Comparison of ENCODE assay signal across 8 mouse cellular contexts in the genomic region with DNA sequence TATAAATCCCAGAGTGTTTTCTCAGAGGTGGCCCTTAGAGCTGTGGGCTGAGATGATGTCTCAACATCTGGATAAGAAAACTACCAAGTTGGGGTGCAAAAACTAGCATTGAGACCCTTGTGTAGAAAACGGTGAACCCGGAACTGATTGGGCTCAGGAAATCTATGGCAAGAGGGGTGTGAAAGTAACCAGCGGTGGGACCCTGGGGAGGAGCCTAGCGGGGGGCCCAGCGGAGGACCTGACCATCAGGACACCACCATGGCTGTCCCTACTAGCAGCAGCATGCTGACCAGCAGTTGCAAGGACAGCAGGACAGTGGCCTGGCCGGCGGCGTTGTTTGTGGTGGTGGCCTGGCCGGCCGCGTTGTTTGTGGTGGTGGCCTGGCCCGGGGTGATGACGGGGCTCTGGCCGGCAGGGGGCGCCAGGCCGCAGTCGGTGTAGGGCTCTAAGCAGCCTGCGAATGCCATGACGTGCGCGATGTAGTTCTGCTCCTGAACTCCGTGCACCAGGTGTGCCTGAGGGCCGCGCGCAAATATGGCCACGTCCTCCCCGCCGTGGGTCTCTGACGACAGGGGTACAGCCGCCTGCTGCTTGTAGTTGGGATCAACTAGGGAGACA. TPM values are rescaled to one million over a fixed set of nuclear protein-coding genes. Genes with fewer than 3 reads are reported as not detected.
DNase-seq lines count a peak whose midpoint lies in the region; ATAC-seq lines count a peak whose summit lies in the region.

No protein-coding gene starts in this region.

- H3K4me1 ChIP-seq in hindbrain, embryonic 14.5 days (replicated peaks; ENCODE audit: control insufficient read depth, insufficient read depth, low read length) = no peaks in the 10 kb centered on the region

- H3K9me3 ChIP-seq in hindbrain, embryonic 14.5 days (ENCODE audit: control insufficient read depth, low read length) = no peaks in the 10 kb centered on the region

- no peak overlapping the region for H3K4me3 ChIP-seq in hindbrain, embryonic 14.5 days (replicated peaks; ENCODE audit: low read length)

- no peak overlapping the region for H3K27ac ChIP-seq in hindbrain, embryonic 14.5 days

- H3K4me2 ChIP-seq in hindbrain, embryonic 14.5 days (replicated peaks) = 0 out of 2 replicates have a peak overlapping the region, but pooled peaks have one; percentile 19

- H3K9ac ChIP-seq in hindbrain, embryonic 14.5 days = no peak overlapping the region

- peak; percentile 57; the same call in 1 of the 2 replicates for ATAC-seq in hindbrain, embryonic 14.5 days (ENCODE audit: low FRiP score)
- ATAC-seq in activated CD4-positive, CD25-positive, alpha-beta regulatory T cell, adult 4 months = no peak

- 0 out of 2 replicates have a peak, but pooled peaks cover 4% of the 10 kb centered on the region for H3K27me3 ChIP-seq in hindbrain, embryonic 14.5 days (ENCODE audit: control insufficient read depth, insufficient read depth, low read length)

- H3K36me3 ChIP-seq in hindbrain, embryonic 14.5 days (replicated peaks; ENCODE audit: control insufficient read depth, insufficient read depth) = no peaks in the 10 kb centered on the region

- peak; percentile 49 for DNase-seq in WW6 (ENCODE audit: low read depth, low spot score)
- DNase-seq in cerebellum, postnatal 14 days = peak; percentile 67 to 74
- peak; percentile 37 for DNase-seq in gastrocnemius, adult 18-20 months (ENCODE audit: low spot score)
- peak; percentile 45 for DNase-seq in hindbrain, embryonic 14.5 days (ENCODE audit: low spot score)
- DNase-seq in left cerebral cortex, adult 11 months (ENCODE audit: low spot score) = peak; percentile 12
- peak; percentile 67 to 71 for DNase-seq in lung, postnatal 4 days
- DNase-seq in right cerebral cortex, postnatal 25 days = peak; percentile 28

- WGBS in hindbrain, embryonic 14.5 days = 11% methylated on average over 29 of the region's 30 CpGs

RNA-seq across cellular contexts. Expression of a gene that starts 2.9 kb away (rescaled TPM):
- not detected for total RNA-seq in gastrocnemius, adult 18-20 months (2021)
- not detected in 2 replicates for polyA plus RNA-seq in hindbrain, embryonic 14.5 days (2014; fragmentation: Nextera tagmentation; extraction: Ambion mirVana)
- not detected for polyA plus RNA-seq in activated CD4-positive, CD25-positive, alpha-beta regulatory T cell, adult 4 months (2017; shearing (Covaris generic))

RNA-seq across cellular contexts. Expression of a gene that starts 8.7 kb away (rescaled TPM):
- total RNA-seq in gastrocnemius, adult 18-20 months (2021) = not detected
- not detected in 2 replicates for polyA plus RNA-seq in hindbrain, embryonic 14.5 days (2014; fragmentation: Nextera tagmentation; extraction: Ambion mirVana)
- polyA plus RNA-seq in activated CD4-positive, CD25-positive, alpha-beta regulatory T cell, adult 4 months (2017; shearing (Covaris generic)) = not detected

RNA-seq across cellular contexts. Expression of a gene that starts 26.3 kb away (rescaled TPM):
- total RNA-seq in gastrocnemius, adult 18-20 months (2021) = not detected
- polyA plus RNA-seq in hindbrain, embryonic 14.5 days (2014; fragmentation: Nextera tagmentation; extraction: Ambion mirVana) = not detected in 2 replicates
- polyA plus RNA-seq in activated CD4-positive, CD25-positive, alpha-beta regulatory T cell, adult 4 months (2017; shearing (Covaris generic)) = not detected

RNA-seq across cellular contexts. Expression of a gene that starts 57.9 kb away (rescaled TPM):
- not detected for total RNA-seq in gastrocnemius, adult 18-20 months (2021)
- polyA plus RNA-seq in hindbrain, embryonic 14.5 days (2014; fragmentation: Nextera tagmentation; extraction: Ambion mirVana) = 41.7 and 44.0 TPM in 2 replicates
- under 1 TPM in 1 of 2 experiments, not detected in 1; 0.36 TPM for polyA plus RNA-seq in activated CD4-positive, CD25-positive, alpha-beta regulatory T cell, adult 4 months (2017; shearing (Covaris generic))

Comparison
In these comparisons a context has a peak if more than half of its experiments do, and no peak if none do; other contexts are left out.
1. DNase-seq: peak in every context shown above with its lines; median percentile 70 in cerebellum, postnatal 14 days; 69 in lung, postnatal 4 days; 49 in WW6; 45 in hindbrain, embryonic 14.5 days; 37 in gastrocnemius, adult 18-20 months; 28 in right cerebral cortex, postnatal 25 days; 12 in left cerebral cortex, adult 11 months.